Mouse (Mus musculus) large intestine, adult 2 months (tissue): ENCODE measurements around the gene Shkbp1. TPM values are rescaled to one million over a fixed set of nuclear protein-coding genes. Genes with fewer than 3 reads are reported as not detected.

Experiments used
- DNase-seq: peaks from one replicate; pipeline ENCODE4 v3.0.0-alpha.2; 2012; ENCODE audit warnings: low read depth, low spot score
- WGBS: fragments of 180-500 bp; shearing (Covaris S2); methylation state at CpG from one replicate; pipeline ENCODE4 v1.1.7; 2018; 5-methylcytosine and 5-hydroxymethylcytosine counted together
- polyA plus RNA-seq: library from polyadenylated mRNA; depleted of rRNA; stranded (reverse); fragments of >200 nt; gene quantifications from 2 replicates; pipeline ENCODE4 v1.2.3, GENCODE M21; 2012; rRNA removed

Shkbp1 gene
- polyA plus RNA-seq: 59.9 and 78.1 TPM in 2 replicates

GRCm38 (mm10) chr7:27355745-27356240 is at the start of gene Shkbp1:
Gene Shkbp1 (minus strand): TSS chr7:27356019.
- DNase-seq: no peak
- WGBS: 1% methylated on average over 34 of the region's 34 CpGs

- 6% methylated on average over 81 of the region's 81 CpGs for WGBS
- DNase-seq: no peak
Observed at GRCm38 (mm10) chr7:27404203-27404942, 48.6 kb upstream of the Shkbp1 start.

GRCm38 (mm10) chr7:27402675-27403074 is 46.9 kb upstream of the Shkbp1 start:
- no peak for DNase-seq
- WGBS: 13% methylated on average over 16 of the region's 16 CpGs

GRCm38 (mm10) chr7:27400545-27400944 is 44.7 kb upstream of the Shkbp1 start:
- WGBS: 73% methylated on average over 7 of the region's 7 CpGs
- no peak for DNase-seq

- 18% methylated on average over 26 of the region's 26 CpGs for WGBS
- DNase-seq: no peak
Observed at GRCm38 (mm10) chr7:27397048-27397949, 41.5 kb upstream of the Shkbp1 start.

GRCm38 (mm10) chr7:27396184-27397047 is 40.6 kb upstream of the Shkbp1 start:
- WGBS: 4% methylated on average over 46 of the region's 68 CpGs
- no peak for DNase-seq

GRCm38 (mm10) chr7:27395521-27396183 is 39.8 kb upstream of the Shkbp1 start:
- no peak for DNase-seq
- whole genome bisulfite sequencing: 3% methylated on average over 22 of the region's 22 CpGs

GRCm38 (mm10) chr7:27391416-27391815 is 35.6 kb upstream of the Shkbp1 start:
- no peak for DNase-seq
- WGBS: 34% methylated on average over 16 of the region's 16 CpGs

GRCm38 (mm10) chr7:27389213-27389612 is 33.4 kb upstream of the Shkbp1 start:
- no peak for DNase-seq
- WGBS: 59% methylated on average over 6 of the region's 6 CpGs

- no peak for DNase-seq
- 36% methylated on average over 4 of the region's 4 CpGs for WGBS
Observed at GRCm38 (mm10) chr7:27384731-27385130, 28.9 kb upstream of the Shkbp1 start.

- DNase-seq: no peak
- WGBS: 82% methylated on average over 5 of the region's 5 CpGs
Observed at GRCm38 (mm10) chr7:27384134-27384533, 28.3 kb upstream of the Shkbp1 start.

- 76% methylated on average over 1 of the region's 1 CpGs for WGBS
- no peak for DNase-seq
Observed at GRCm38 (mm10) chr7:27383233-27383632, 27.4 kb upstream of the Shkbp1 start.

- 37% methylated on average over 4 of the region's 4 CpGs for WGBS
- no peak for DNase-seq
Observed at GRCm38 (mm10) chr7:27381560-27381959, 25.7 kb upstream of the Shkbp1 start.

- no peak for DNase-seq
- 10% methylated on average over 1 of the region's 1 CpGs for WGBS
Observed at GRCm38 (mm10) chr7:27381009-27381408, 25.2 kb upstream of the Shkbp1 start.

GRCm38 (mm10) chr7:27379836-27380235 is 24.0 kb upstream of the Shkbp1 start:
- WGBS: 87% methylated on average over 6 of the region's 6 CpGs
- no peak for DNase-seq

- WGBS: 13% methylated on average over 4 of the region's 4 CpGs
- DNase-seq: no peak
Observed at GRCm38 (mm10) chr7:27378431-27378830, 22.6 kb upstream of the Shkbp1 start.

- no peak for DNase-seq
- WGBS: 3% methylated on average over 22 of the region's 22 CpGs
Observed at GRCm38 (mm10) chr7:27375274-27375673, 19.5 kb upstream of the Shkbp1 start.

GRCm38 (mm10) chr7:27371715-27372462 is 16.1 kb upstream of the Shkbp1 start:
- no peak for DNase-seq
- WGBS: 3% methylated on average over 44 of the region's 44 CpGs
